Mouse (Mus musculus): ENCODE measurements around the gene Gabrd. TPM values are rescaled to one million over a fixed set of nuclear protein-coding genes. Genes with fewer than 3 reads are reported as not detected.

The Gabrd gene
- polyA plus RNA-seq, 1 experiment = 243 TPM

GRCm38 (mm10) chr4:155401121-155401520, 3.2 kb upstream of the Gabrd start:
- WGBS = 11% methylated on average over 7 of the region's 7 CpGs
- peaks cover 13% of the 10 kb centered on the region; the same call in 1 of the 2 replicates for H3K4me1 ChIP-seq (ENCODE audit: control insufficient read depth, insufficient read depth, low read length)
- TF ChIP-seq CTCF (IDR thresholded peaks at IDR 0.05; ENCODE audit: borderline replicate concordance, insufficient read depth, low read depth, low read length) (no peak), POLR2A (IDR thresholded peaks at IDR 0.05; ENCODE audit: borderline replicate concordance, insufficient read depth, low read length) (no peak)

GRCm38 (mm10) chr4:155398222-155398540, 269 bp upstream of the Gabrd start:
- no peak for DNase-seq
- TF ChIP-seq POLR2A (IDR thresholded peaks at IDR 0.05; ENCODE audit: borderline replicate concordance, insufficient read depth, low read length) = no peak
- no peak for TF ChIP-seq CTCF (IDR thresholded peaks at IDR 0.05; ENCODE audit: borderline replicate concordance, insufficient read depth, low read depth, low read length)
- 5% methylated on average over 9 of the region's 9 CpGs for WGBS
- H3K4me1 ChIP-seq (ENCODE audit: control insufficient read depth, insufficient read depth, low read length) = peaks cover 21% of the 10 kb centered on the region; the same call in 1 of the 2 replicates
- no peaks in the 10 kb centered on the region for H3K27me3 ChIP-seq (ENCODE audit: control insufficient read depth, insufficient read depth, low read length)
- H3K27ac ChIP-seq (ENCODE audit: insufficient read depth, low read length) = peak overlapping the region; percentile 8; the same call in 1 of the 2 replicates
- H3K4me3 ChIP-seq (replicated peaks; ENCODE audit: insufficient read depth, low read depth, low read length) = peak overlapping the region; percentile 79

More at GRCm38 (mm10) chr4:155401121-155401520, 3.2 kb upstream of the Gabrd start:
- peak; percentile 82 to 92 for DNase-seq
- H3K4me3 ChIP-seq (replicated peaks; ENCODE audit: insufficient read depth, low read depth, low read length) = peak overlapping the region; percentile 7
- H3K27ac ChIP-seq (ENCODE audit: insufficient read depth, low read length) = peak overlapping the region; percentile 77
- no peaks in the 10 kb centered on the region for H3K27me3 ChIP-seq (ENCODE audit: control insufficient read depth, insufficient read depth, low read length)

- no peak for TF ChIP-seq CTCF (IDR thresholded peaks at IDR 0.05; ENCODE audit: borderline replicate concordance, insufficient read depth, low read depth, low read length)
- peak; percentile 67; the same call in 1 of the 2 replicates for TF ChIP-seq POLR2A (IDR thresholded peaks at IDR 0.05; ENCODE audit: borderline replicate concordance, insufficient read depth, low read length)
- Histone ChIP-seq H3K27me3 (ENCODE audit: control insufficient read depth, insufficient read depth, low read length) (no peaks in the 10 kb centered on the region), H3K4me1 (ENCODE audit: control insufficient read depth, insufficient read depth, low read length) (peaks cover 22% of the 10 kb centered on the region), H3K27ac (ENCODE audit: insufficient read depth, low read length) (peak overlapping the region; percentile 85), H3K4me3 (replicated peaks; ENCODE audit: insufficient read depth, low read depth, low read length) (peak overlapping the region; percentile 79)
- WGBS = 6% methylated on average over 4 of the region's 4 CpGs
- DNase-seq = peak; percentile 94 to 98
Measured at GRCm38 (mm10) chr4:155396751-155397150, 1.2 kb downstream of the Gabrd start.

GRCm38 (mm10) chr4:155395471-155395870, 2.4 kb downstream of the Gabrd start:
- H3K4me3 ChIP-seq (replicated peaks; ENCODE audit: insufficient read depth, low read depth, low read length) = peak overlapping the region; percentile 71
- DNase-seq = no peak
- peaks cover 24% of the 10 kb centered on the region for H3K4me1 ChIP-seq (ENCODE audit: control insufficient read depth, insufficient read depth, low read length)
- TF ChIP-seq POLR2A (IDR thresholded peaks at IDR 0.05; ENCODE audit: borderline replicate concordance, insufficient read depth, low read length) (no peak), CTCF (IDR thresholded peaks at IDR 0.05; ENCODE audit: borderline replicate concordance, insufficient read depth, low read depth, low read length) (no peak)
- 13% methylated on average over 5 of the region's 5 CpGs for WGBS
- H3K27ac ChIP-seq (ENCODE audit: insufficient read depth, low read length) = peak overlapping the region; percentile 47
- H3K27me3 ChIP-seq (ENCODE audit: control insufficient read depth, insufficient read depth, low read length) = no peaks in the 10 kb centered on the region

GRCm38 (mm10) chr4:155387166-155387565, 10.7 kb downstream of the Gabrd start:
- WGBS = 78% methylated on average over 8 of the region's 8 CpGs
- no peak for DNase-seq
- H3K4me3 ChIP-seq (replicated peaks; ENCODE audit: insufficient read depth, low read depth, low read length) = no peak overlapping the region
- peaks cover 55% of the 10 kb centered on the region for H3K4me1 ChIP-seq (ENCODE audit: control insufficient read depth, insufficient read depth, low read length)
- H3K27me3 ChIP-seq (ENCODE audit: control insufficient read depth, insufficient read depth, low read length) = no peaks in the 10 kb centered on the region
- TF ChIP-seq POLR2A (IDR thresholded peaks at IDR 0.05; ENCODE audit: borderline replicate concordance, insufficient read depth, low read length) (no peak), CTCF (IDR thresholded peaks at IDR 0.05; ENCODE audit: borderline replicate concordance, insufficient read depth, low read depth, low read length) (no peak)
- no peak overlapping the region for H3K27ac ChIP-seq (ENCODE audit: insufficient read depth, low read length)

- 11% methylated on average over 4 of the region's 4 CpGs for WGBS
- peak; percentile 74 to 83 for DNase-seq
- Histone ChIP-seq H3K4me1 (ENCODE audit: control insufficient read depth, insufficient read depth, low read length) (peaks cover 43% of the 10 kb centered on the region), H3K4me3 (replicated peaks; ENCODE audit: insufficient read depth, low read depth, low read length) (no peak overlapping the region), H3K27ac (ENCODE audit: insufficient read depth, low read length) (peak overlapping the region; percentile 73), H3K27me3 (ENCODE audit: control insufficient read depth, insufficient read depth, low read length) (no peaks in the 10 kb centered on the region)
- no peak for TF ChIP-seq POLR2A (IDR thresholded peaks at IDR 0.05; ENCODE audit: borderline replicate concordance, insufficient read depth, low read length)
- peak; percentile 30; the same call in 1 of the 2 replicates for TF ChIP-seq CTCF (IDR thresholded peaks at IDR 0.05; ENCODE audit: borderline replicate concordance, insufficient read depth, low read depth, low read length)
Measured at GRCm38 (mm10) chr4:155383326-155383725, 14.6 kb downstream of the Gabrd start.

- no peaks in the 10 kb centered on the region for H3K27me3 ChIP-seq (ENCODE audit: control insufficient read depth, insufficient read depth, low read length)
- peaks cover 38% of the 10 kb centered on the region for H3K4me1 ChIP-seq (ENCODE audit: control insufficient read depth, insufficient read depth, low read length)
- H3K4me3 ChIP-seq (replicated peaks; ENCODE audit: insufficient read depth, low read depth, low read length) = no peak overlapping the region
- 6% methylated on average over 9 of the region's 9 CpGs for WGBS
- TF ChIP-seq CTCF (IDR thresholded peaks at IDR 0.05; ENCODE audit: borderline replicate concordance, insufficient read depth, low read depth, low read length) = no peak
- TF ChIP-seq POLR2A (IDR thresholded peaks at IDR 0.05; ENCODE audit: borderline replicate concordance, insufficient read depth, low read length) = 0 out of 2 replicates have a peak, but pooled peaks have one; percentile 11
- DNase-seq = peak in 1 of 2 experiments; percentile 61
- peak overlapping the region; percentile 73 for H3K27ac ChIP-seq (ENCODE audit: insufficient read depth, low read length)
Measured at GRCm38 (mm10) chr4:155382752-155383151, 15.2 kb downstream of the Gabrd start.

- 69% methylated on average over 7 of the region's 7 CpGs for WGBS
- TF ChIP-seq CTCF (IDR thresholded peaks at IDR 0.05; ENCODE audit: borderline replicate concordance, insufficient read depth, low read depth, low read length) (no peak), POLR2A (IDR thresholded peaks at IDR 0.05; ENCODE audit: borderline replicate concordance, insufficient read depth, low read length) (no peak)
- Histone ChIP-seq H3K27ac (ENCODE audit: insufficient read depth, low read length) (peak overlapping the region; percentile 73), H3K4me3 (replicated peaks; ENCODE audit: insufficient read depth, low read depth, low read length) (no peak overlapping the region), H3K4me1 (ENCODE audit: control insufficient read depth, insufficient read depth, low read length) (peaks cover 36% of the 10 kb centered on the region), H3K27me3 (ENCODE audit: control insufficient read depth, insufficient read depth, low read length) (no peaks in the 10 kb centered on the region)
- no peak for DNase-seq
Measured at GRCm38 (mm10) chr4:155381974-155382373, 15.9 kb downstream of the Gabrd start.
